Mouse (Mus musculus) yolk sac, embryonic 10.5 days (tissue): ENCODE results near the gene Myof.
A peak's percentile ranks its signal among the peaks of the same experiment; 100 is the strongest.

ENCODE experiments used
- DNase-seq: peaks from one replicate; pipeline ENCODE4 v3.0.0-alpha.2; 2017; ENCODE audit warnings: low spot score

Gene Myof

DNA sequence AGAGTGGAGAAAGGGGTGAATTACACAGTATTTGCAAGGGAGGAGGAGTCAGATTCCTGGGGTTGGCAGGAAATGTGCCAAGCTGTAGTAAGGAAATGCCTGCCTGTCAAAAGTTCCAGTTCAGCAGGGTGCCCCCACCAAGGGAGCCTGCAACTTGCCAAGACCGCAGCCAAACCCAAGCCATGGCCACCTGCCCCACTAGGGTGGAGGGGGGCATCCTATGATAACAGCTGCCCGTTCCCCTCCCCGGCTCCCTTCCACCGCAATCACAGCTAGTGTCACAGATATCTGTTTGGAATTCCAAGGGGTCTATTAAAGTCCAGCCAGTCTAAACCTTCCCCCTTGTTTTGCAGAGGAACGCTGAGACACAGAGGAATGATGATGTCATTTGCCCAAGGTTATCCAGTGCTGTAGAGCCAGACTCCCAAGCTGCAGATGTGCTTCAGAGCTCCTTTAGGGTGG is 1.1 kb downstream of the Myof start:
- peak; percentile 27 for DNase-seq

DNA sequence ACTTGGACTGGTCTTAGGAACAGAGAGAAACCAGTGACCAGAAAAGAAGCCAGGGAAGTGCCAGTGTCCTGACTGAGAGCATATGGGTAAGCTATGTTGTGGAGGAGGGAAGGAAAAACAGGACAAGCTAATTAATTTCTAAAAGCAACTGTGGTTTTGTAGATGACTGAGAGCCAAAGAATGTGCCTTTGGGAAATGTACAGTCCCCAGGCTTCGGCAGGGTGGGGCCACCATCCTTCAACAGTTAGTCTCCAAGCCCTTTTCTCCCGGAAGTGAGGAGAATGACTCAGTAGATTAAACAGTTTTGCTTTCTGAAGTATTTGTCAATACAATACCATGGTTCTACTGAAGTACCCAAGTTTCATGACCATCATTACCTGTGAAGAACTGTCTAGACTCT is 5.1 kb downstream of the Myof start:
- DNase-seq: no peak

DNA sequence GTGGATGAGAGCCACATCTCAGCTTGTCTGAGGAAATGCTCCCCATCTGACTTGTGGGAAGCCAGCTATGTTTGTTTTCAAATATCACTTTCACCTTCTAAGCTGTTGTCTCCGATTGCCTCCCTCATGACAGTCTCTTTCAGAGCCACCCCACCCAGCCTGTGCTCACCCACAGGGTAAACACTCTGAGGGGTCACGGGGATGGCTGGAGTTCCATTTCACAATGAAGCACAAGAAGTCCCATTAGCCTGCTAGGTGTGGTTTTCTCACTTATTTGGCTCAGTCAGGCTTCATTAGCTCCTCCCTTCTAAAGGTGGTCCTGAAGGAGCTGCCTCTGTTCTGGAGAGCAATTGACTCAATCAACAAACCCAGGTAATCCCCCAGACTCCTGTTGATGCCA is 7.6 kb downstream of the Myof start:
- DNase-seq: no peak

DNA sequence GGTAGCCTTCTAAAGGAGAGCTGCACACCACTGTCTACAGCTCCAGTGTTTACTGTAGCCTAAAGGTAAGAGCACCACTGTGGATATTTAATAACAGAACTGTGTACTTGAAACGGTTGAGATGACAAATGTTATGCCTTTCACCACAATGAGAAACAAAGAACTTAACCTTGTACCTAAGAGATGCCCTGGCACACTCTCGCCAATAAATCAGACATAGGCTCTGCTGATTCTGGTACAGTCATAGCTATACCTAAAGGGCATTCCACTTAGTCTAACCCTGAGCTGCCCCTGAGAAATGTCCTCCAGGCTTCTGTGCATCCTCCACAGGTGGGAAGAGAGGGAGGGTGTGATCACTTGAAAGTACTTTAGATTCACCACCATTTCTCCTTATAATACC is 8.7 kb downstream of the Myof start:
- DNase-seq: no peak

DNA sequence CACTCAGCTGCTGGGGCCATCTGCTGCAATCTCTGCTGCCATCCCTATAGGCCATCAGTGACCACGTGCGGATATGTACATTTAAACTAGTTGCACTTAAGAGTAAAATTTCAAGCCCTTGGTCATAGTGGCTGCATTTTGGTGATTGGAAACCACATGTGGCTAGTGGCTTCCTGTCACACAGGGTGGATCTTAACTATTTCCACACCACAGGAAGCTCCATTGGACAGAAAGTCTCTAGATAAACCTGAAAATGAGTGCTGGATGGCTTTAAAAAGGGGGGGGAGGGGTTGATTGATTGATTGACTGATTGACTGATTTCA is 9.7 kb downstream of the Myof start:
- DNase-seq: no peak

DNA sequence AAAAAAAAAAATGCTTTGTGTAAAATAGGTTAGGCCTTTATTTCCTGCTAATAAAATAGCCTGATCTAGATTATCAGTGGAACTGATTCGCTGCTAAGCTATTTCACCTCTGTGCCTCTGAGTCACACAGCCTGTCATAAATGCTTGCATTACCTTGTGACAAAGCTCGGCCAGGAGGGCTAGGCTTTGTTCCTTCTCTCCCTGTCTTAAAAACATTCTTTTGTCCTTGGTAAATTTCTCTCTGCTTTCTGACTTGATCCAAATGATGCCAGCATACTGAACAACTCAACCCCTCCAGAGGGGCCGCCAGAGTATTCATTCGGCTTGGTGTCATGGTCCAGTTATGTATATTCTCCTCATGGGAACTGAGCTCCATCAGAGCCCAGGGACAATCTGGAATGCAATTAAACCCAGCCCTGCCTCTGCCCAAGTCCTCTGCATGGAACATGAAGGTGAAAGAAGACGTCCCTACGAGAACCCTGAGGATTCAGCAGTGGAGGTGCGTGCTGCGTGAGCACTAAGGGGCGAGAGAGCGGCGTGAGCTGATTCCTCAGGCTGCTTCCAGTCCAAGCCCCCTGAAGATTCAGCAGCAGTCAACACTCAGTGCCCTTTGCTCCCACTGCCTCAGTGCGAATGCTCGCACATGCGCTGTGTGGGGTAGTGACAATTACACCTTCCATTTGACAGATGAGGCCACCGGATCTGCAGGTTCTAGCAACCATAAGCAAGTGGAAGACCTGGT is 10.2 kb downstream of the Myof start:
- peak; percentile 77 for DNase-seq

DNA sequence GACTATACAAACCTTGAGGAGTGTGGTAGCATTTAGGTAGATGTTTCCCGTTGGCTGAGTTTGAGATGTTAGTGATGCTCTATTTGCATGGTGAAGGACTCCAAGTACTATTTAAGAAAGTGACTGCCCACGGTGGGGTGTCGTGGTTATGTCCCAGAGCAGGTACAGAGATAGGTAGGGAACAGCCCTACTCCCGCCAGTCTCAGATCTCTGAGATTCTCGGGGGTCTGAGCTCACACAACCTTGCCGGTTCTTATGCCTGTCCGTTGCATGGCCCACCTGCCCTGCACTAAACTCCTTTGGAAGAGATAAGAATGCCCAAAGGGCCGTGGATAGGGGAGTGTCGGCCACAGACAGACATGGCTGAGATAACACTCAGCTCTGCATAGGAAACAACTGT is 12.2 kb downstream of the Myof start:
- no peak for DNase-seq

DNA sequence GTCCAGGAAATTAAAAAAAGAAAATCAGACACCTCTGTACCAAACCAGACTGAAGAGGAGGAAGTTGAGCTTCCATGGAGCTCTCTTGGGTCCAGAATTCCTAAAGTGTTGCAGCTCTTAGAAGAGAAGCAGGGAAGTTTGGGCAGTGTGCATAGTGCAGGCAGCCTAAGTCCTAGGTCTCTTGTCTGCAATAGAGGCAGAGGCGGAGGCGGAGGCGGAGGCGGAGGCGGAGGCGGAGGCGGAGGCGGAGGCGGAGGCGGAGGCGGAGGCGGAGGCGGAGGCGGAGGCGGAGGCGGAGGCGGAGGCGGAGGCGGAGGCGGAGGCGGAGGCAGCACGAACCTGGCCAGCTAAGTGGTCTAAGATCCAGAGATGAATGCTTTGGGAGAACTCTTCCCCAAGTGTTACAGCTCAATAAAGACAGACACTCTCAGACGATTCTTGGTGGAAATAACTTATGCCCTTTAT is 12.7 kb downstream of the Myof start:
- no peak for DNase-seq

DNA sequence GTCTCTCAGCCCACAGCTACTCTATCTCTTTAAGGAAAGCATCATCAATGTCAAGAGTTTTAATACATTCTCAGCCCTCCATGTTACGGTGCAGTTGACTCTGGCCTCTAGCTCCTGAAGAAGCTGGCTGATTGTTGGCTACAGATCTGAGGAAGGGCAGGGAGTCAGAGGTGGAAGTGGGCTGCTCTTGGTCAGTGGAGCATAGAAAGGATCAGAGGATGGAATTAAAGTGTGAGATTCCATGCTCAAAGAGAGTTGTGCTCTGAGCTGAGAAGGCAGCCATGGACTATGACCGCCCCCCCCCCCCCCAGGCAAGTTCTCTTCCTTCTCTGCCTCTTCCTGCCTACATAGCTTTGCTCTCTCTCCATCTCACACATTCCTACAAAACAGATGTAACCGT is 13.5 kb downstream of the Myof start:
- DNase-seq: no peak

DNA sequence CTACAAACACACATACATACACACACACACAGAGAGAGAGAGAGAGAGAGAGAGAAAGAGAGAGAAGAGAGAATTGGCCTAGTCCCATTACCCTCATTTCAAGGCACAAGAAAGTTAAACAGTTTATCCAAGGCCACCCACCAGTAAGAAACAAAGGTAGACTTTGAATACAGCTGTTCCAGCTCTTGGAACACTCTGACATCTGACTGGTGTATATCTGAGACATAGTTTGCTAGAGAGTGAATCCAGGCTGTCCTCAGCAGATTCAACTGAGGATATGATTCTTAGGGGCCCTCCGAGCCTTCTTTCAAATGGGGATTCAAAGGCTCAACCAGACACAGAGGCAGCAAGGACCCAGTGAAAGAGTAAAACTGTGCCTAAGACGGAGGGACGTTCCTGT is 14.1 kb downstream of the Myof start:
- DNase-seq: no peak

DNA sequence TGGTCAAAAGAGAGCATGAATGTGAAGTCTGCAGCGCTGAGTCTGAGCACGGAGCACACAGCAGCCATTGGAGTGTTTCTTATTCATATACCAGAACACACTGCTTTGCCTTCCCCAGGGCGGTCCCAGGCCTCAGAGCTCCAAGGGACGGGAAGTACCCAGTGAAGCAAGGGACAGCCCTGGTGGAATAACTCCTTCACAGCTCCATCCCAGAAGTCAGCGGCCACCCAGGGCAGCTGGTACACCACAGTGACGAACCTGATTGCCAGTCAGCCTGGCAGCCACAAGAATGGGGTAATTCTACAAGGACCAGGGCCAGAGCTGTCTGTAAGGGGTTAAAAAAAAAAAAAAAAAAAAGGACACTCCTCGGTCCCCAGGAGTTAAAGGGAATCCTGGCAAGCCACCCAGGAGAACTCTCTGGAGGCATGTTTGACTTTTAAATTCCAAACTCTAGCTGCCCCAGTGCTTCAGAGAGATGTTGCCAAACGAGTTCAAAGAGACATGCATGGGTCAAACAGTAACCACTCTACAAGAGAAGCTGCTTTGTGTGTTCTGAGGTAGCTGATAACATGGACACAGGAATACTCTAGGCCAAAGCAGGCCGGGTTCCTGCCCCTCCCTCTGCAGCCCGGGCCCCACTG is 15.4 kb downstream of the Myof start:
- peak; percentile 69 for DNase-seq

DNA sequence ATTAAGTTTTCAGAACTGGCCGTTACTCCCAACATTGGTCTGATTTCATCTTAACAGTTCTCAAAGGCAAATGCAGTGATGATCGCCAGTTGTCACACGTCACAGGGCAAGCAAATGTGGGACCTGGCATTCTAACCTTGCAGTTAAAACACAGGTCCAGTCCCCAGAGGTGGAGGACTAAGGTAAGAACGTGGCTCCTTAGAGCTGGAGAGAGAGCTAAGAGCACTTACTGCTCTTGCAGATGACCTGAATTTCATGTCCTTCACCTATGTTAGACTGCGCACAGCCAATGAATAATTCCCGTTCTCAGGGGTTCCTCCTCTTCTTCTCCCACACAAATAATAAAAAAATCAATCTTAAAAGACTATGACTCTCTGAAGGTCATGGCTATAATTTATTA is 16.0 kb downstream of the Myof start:
- DNase-seq: no peak

DNA sequence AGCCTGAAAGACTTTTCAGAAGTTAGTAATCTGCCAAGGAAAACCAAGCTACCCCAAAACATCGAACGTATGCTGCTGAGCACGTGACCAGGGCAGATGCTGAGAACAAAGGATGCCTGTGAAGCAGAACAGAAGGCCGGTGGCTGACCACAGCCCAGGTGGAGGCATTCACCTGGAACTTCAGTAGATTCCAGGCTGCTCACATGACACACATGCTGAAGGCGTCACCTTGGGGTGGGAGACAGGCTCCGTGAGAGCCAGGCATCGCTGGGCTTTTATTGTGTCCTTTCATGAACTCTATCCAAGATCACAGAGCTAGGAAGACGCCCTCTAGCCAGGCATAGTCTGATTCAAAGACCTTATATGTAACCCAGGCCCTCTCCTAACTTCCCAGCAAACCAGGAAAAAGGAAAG is 17.2 kb downstream of the Myof start:
- peak; percentile 50 for DNase-seq

DNA sequence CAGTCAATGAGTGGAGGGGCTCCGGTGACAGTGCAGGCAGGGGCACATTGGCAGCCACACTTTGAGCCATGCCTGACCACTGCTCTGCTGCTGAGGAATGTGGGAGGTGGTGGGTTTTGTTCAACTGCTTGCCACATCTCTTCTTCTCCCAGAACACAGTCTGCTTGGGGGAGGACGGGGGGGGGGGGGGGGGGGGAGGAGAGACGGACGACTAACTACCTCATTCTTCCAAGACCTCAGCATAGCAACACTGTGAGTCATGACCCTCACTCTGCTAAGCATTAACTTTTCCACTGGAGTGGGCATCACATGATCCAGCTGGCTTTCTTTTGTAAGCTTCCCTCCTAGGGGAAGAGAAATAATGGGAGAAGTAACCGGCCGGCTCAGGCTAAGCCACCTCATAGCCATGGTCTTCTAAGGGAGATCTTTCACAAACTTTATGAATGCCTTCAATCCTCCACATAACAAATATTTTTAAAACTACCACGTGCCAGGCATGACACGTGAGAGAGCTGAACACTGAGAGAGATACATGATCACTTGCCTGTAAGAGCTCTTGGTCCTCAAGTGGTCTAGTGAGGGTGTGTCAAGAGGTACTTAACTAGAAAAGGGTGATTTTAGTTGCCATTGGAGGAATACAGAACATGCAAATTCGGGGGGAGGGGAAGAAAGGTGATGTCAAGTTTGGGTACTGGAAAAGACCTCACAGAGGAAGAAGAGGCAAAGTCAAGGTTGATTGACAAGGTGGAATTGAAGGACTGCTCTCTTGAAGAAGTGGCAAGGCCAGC is 17.9 kb downstream of the Myof start:
- peak; percentile 92 for DNase-seq

DNA sequence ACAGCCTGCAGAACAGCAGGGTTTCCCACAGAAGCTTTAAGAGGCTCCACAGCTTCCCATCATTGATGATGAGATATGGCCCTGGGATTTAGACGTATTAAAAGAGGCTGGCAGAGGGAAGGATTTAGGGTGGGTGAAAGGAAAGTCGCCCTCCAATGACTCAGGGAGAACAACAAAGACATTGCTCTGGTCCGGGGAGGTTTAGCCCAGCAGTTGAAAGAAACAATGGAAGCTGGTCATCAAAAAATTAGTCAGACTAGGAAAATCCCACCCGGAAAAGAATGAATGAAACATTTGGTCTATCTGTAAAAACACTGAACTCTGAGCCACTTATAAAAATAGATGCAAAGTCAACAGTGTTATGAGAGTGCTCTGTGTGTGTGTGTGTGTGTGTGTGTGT is 19.8 kb downstream of the Myof start:
- no peak for DNase-seq

DNA sequence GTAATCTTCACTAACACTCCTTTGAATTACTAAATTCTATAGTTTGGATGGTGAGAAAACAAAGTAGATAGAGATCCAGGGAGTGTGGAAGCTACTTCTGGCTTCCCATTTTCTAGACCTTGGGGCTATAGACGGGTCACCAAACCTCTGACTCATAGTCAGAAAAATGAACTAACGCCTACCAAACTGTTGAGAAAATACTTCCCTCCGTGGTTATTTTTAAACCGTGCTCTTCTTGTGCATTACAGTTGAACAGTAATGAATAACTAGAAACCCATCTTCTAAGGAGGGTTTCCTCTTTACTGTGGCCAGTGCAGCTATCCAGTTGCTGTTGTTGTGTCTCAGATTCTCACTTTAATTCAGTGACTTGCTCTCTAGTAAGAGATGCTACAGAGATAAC is 20.7 kb downstream of the Myof start:
- DNase-seq: no peak

DNA sequence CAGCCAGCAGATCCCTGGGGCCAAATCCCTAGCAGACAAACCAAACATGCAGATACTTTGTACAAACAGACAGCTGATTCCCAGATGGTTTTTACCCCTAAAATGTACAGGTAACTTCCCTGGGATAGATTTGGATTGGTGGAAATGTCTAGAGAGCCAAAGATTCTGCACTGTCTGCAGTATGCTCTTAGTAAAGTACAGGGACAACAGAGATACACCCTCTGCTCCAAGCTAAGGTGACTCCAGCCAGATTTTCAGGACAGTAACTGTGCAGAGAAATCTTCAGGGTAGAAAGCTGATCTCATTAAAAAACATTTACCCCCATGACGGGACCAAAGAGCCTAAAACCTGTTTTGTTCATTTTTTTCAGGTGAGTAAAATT is 27.5 kb downstream of the Myof start:
- no peak for DNase-seq

DNA sequence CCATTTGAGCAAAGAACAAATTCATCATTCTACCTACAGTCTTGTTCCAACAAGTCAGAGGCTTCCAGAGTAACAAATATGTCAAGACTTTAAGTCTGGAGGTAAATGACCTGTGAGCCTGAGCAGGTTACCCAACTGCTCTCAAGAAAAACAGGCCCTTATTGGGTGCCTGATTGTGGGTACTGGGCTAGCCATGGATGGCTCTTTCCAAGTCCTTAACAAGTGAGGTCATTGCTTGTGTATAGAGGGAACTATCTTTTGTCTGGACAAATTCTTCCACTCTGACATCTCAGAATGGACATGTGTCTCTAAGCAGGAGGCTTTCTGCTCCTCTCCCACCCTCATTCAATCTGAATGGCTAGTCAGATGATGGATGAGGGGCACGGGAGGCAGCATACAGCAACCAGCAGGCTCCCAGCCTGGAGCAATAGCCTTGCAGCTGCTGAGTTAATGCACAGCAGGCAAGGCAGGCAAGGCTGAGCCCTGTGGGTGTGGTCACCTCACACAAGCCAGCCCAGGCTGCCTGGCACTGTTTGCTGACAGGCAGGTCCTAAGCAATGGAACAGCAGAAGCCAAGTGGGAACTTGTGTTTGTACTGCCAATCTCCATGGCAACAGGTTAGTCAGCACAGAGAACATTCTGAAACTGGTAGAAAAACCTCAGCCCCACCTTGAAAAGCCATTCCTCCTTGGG is 28.1 kb downstream of the Myof start:
- peak; percentile 77 for DNase-seq

DNA sequence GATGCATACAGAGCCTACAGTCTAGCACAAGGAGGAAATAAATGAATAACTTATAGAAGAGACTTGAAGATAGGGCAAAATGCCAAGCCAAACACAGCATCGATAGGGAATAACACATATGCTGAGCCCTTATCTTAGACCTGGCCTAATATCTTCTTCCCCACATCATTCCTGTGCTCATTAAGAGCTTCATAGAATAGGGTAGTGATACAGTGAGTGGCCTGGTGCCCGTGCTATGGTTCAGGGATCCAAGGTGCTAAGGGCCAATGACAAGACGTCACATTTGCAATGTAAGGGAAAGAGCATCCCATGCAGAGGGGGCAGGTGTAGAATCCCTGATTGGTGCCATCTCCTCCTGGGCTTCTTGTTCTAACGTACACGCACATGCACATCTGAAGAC is 28.9 kb downstream of the Myof start:
- no peak for DNase-seq

DNA sequence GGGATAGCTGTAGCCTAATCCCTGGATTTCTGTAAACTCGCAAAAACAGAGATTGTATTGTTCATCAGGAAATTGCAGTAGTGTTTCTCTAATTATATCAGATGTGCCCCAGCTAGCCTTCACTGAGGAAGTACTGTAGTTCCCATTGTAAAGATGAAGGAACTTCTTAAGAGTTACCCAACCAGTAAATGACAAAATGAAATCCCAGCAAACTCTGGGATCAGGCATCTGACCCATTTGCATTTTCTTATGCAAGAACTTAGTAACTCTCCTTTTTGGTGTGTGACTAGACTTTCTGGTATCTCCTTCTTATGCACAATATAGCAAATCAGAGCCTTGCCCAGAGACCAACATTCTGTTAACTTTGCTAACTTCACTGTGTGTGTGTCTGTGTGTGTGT is 32.0 kb downstream of the Myof start:
- DNase-seq: no peak

DNA sequence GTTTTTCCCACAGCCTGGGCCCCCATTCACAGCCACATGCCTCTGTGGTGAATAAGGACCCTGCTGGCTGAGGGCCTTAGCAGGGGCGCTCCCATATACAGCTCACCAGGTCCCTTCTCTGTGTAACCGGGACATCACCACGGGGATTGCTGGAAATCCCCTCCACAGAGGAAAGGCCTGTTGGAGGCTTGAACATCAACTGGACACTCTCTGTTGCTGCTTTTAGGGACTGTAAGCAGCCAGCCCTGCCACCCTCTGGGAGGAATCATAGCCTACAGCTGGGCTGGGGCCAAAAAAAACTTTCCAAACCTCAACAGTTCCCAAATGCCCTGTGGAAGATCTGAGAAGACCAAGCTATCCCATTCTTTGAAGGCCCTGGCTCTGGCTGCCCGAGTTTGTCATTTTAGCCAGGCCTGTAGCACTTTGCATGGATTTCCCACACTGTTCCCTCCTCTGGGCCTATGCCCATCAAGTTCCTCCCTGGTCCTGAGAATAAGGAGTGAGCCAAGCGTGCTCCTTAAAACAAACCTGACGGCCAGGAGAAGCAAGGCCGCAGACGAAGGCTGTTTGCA is 38.5 kb downstream of the Myof start:
- no peak for DNase-seq
